Mouse (Mus musculus): ENCODE results near the gene Tekt1.

DNA sequence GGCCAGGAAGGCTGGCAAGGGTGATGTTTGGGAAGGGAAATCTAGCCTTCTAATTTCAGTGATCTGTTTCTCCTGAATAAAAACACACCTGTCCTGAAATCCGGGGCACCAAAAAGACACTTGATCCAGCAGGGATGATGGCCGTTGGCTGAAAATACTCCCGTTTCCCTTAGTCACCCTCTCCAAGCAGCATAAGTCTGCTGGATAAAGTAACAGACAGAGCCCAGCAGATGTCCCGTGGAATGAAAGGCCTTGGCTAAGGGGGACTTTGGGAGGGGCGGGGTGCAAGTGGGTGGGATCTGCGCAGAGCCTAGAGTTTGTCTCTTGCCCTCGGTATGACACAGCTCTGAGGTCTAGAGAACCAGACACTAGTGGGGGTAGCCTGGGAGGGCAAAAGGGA is 16.0 kb upstream of the Tekt1 start:
- no peak for TF ChIP-seq POLR2A (IDR thresholded peaks at IDR 0.05; ENCODE audit: low read depth, low read length)
- TF ChIP-seq CTCF (IDR thresholded peaks at IDR 0.05; ENCODE audit: extremely low read depth, insufficient read length, insufficient replicate concordance, low read depth, low read length), result no peak
